Mouse (Mus musculus) MEL (cell line): ENCODE results near the gene Aff1. TPM values are rescaled to one million over a fixed set of nuclear protein-coding genes. Genes with fewer than 3 reads are reported as not detected.

Source experiments
- DNase-seq: peaks from one replicate; pipeline ENCODE4 v3.0.0; 2011; ENCODE audit warnings: low read depth, low spot score
- H3K27ac ChIP-seq: 2 replicates; pipeline ENCODE4 v1.5.1; 2012; ENCODE audit warnings: low read depth, mild to moderate bottlenecking, control low read depth, low read length, moderate library complexity; ENCODE audit not compliant: control insufficient read depth
- H3K27me3 ChIP-seq, 2 experiments: fragments of 150-350 bp in 1 of 2; sonication (generic) in 1 of 2; 2 replicates each; pipeline ENCODE4 v1.6.1; 2012; ENCODE audit warnings: low read length in 2 of 2, mild to moderate bottlenecking in 2 of 2, improper control_type of control experiment in 1 of 2, moderate library complexity in 1 of 2; ENCODE audit not compliant: insufficient read depth in 2 of 2, control insufficient read depth in 1 of 2
- H3K36me3 ChIP-seq, 2 experiments: 2 replicates each; pipeline ENCODE4 v1.6.1; 2012 to 2014; ENCODE audit warnings: low read length in 2 of 2, improper control_type of control experiment in 1 of 2, inconsistent platforms in 1 of 2, mild to moderate bottlenecking in 1 of 2; ENCODE audit not compliant: insufficient read depth in 2 of 2, control insufficient read depth in 1 of 2
- H3K4me1 ChIP-seq, 2 experiments: fragments of 150-350 bp in 1 of 2; sonication (generic) in 1 of 2; 2 replicates each; pipeline ENCODE4 v1.6.1; 2012; ENCODE audit warnings: low read length in 2 of 2, improper control_type of control experiment in 1 of 2, mild to moderate bottlenecking in 1 of 2; ENCODE audit not compliant: insufficient read depth in 2 of 2, control insufficient read depth in 1 of 2
- H3K4me3 ChIP-seq, 2 experiments: fragments of 150-350 bp in 1 of 2; sonication (generic) in 1 of 2; 2 replicates each; pipeline ENCODE4 v1.5.1; 2012; ENCODE audit warnings: low read depth in 2 of 2, low read length in 2 of 2, mild to moderate bottlenecking in 2 of 2, moderate library complexity in 2 of 2, control low read depth in 1 of 2, improper control_type of control experiment in 1 of 2; ENCODE audit not compliant: control insufficient read depth in 1 of 2, insufficient read depth in 1 of 2
- H3K79me2 ChIP-seq: 2 replicates; pipeline ENCODE4 v1.6.1; 2012; ENCODE audit warnings: mild to moderate bottlenecking, low read length, moderate library complexity; ENCODE audit not compliant: control insufficient read depth, poor library complexity, insufficient read depth
- H3K9ac ChIP-seq: 2 replicates; pipeline ENCODE4 v1.6.1; 2012; ENCODE audit warnings: low read depth, mild to moderate bottlenecking, control low read depth, low read length, moderate library complexity; ENCODE audit not compliant: control insufficient read depth, poor library complexity, severe bottlenecking
- H3K9me3 ChIP-seq: fragments of 150-350 bp; sonication (generic); replicated peaks from 2 replicates; pipeline ENCODE4 v1.6.1; 2012; ENCODE audit warnings: mild to moderate bottlenecking, low read length, improper control_type of control experiment, moderate library complexity; ENCODE audit not compliant: insufficient read depth
- BHLHE40 ChIP-seq: IDR thresholded peaks from 2 replicates; pipeline ENCODE4 v1.6.1; 2012; ENCODE audit warnings: low read depth, mild to moderate bottlenecking, inconsistent platforms, low read length, improper control_type of control experiment, borderline replicate concordance
- CHD1 ChIP-seq: IDR thresholded peaks from 2 replicates; pipeline ENCODE4 v1.6.1; 2012; ENCODE audit warnings: low read depth, mild to moderate bottlenecking, inconsistent platforms, low read length, improper control_type of control experiment
- CHD2 ChIP-seq: IDR thresholded peaks from 2 replicates; pipeline ENCODE4 v1.6.1; 2011; ENCODE audit warnings: low read length, improper control_type of control experiment
- CTCF ChIP-seq, 3 experiments: IDR thresholded peaks in 2 of 3; conservative IDR thresholded peaks in 1 of 3; 2 replicates each; pipeline ENCODE4 v1.5.1; 2011 to 2012; ENCODE audit warnings: low read length in 3 of 3, low read depth in 2 of 3, mild to moderate bottlenecking in 2 of 3, improper control_type of control experiment in 1 of 3, inconsistent platforms in 1 of 3, mixed read lengths in 1 of 3, moderate library complexity in 1 of 3; ENCODE audit not compliant: control insufficient read depth in 1 of 3, insufficient read depth in 1 of 3, poor library complexity in 1 of 3, severe bottlenecking in 1 of 3
- E2F4 ChIP-seq: IDR thresholded peaks from 2 replicates; pipeline ENCODE4 v1.6.1; 2011; ENCODE audit warnings: low read depth, low read length, improper control_type of control experiment, borderline replicate concordance
- ELF1 ChIP-seq: IDR thresholded peaks from 2 replicates; pipeline ENCODE4 v1.6.1; 2014; ENCODE audit warnings: low read depth, mild to moderate bottlenecking, inconsistent platforms, low read length, improper control_type of control experiment, moderate library complexity
- GABPA ChIP-seq: IDR thresholded peaks from 2 replicates; pipeline ENCODE4 v1.6.1; 2012; ENCODE audit warnings: low read depth, mild to moderate bottlenecking, inconsistent platforms, low read length, improper control_type of control experiment, moderate library complexity
- GATA1 ChIP-seq: IDR thresholded peaks from 2 replicates; pipeline ENCODE4 v1.6.1; 2011; ENCODE audit warnings: low read depth, low read length, improper control_type of control experiment
- MAX ChIP-seq: IDR thresholded peaks from 2 replicates; pipeline ENCODE4 v1.6.1; 2011; ENCODE audit warnings: low read length, improper control_type of control experiment
- MXI1 ChIP-seq: IDR thresholded peaks from 2 replicates; pipeline ENCODE4 v1.6.1; 2011; ENCODE audit warnings: mild to moderate bottlenecking, low read depth, low read length, improper control_type of control experiment
- NELFE ChIP-seq: IDR thresholded peaks from 2 replicates; pipeline ENCODE4 v1.6.1; 2011; ENCODE audit warnings: low read depth, low read length, improper control_type of control experiment
- NRF1 ChIP-seq: IDR thresholded peaks from 2 replicates; pipeline ENCODE4 v1.6.1; 2014; ENCODE audit warnings: low read depth, mild to moderate bottlenecking, inconsistent platforms, low read length, improper control_type of control experiment, moderate library complexity; ENCODE audit not compliant: poor library complexity, insufficient read depth, severe bottlenecking
- POLR2AphosphoS5 ChIP-seq: IDR thresholded peaks from 2 replicates; pipeline ENCODE4 v1.6.1; 2012; ENCODE audit warnings: low read depth, borderline replicate concordance, mild to moderate bottlenecking, inconsistent platforms, low read length, moderate library complexity, mixed read lengths
- RCOR1 ChIP-seq: IDR thresholded peaks from 2 replicates; pipeline ENCODE4 v1.6.1; 2012; ENCODE audit warnings: low read depth, mild to moderate bottlenecking, inconsistent platforms, low read length, improper control_type of control experiment
- SIN3A ChIP-seq: IDR thresholded peaks from 2 replicates; pipeline ENCODE4 v1.6.1; 2012; ENCODE audit warnings: low read length, improper control_type of control experiment, inconsistent platforms
- TCF12 ChIP-seq: IDR thresholded peaks from 2 replicates; pipeline ENCODE4 v1.6.1; 2014; ENCODE audit warnings: low read depth, mild to moderate bottlenecking, inconsistent platforms, low read length, improper control_type of control experiment, moderate library complexity
- USF1 ChIP-seq: IDR thresholded peaks from 2 replicates; pipeline ENCODE4 v1.6.1; 2014; ENCODE audit warnings: low read depth, mild to moderate bottlenecking, inconsistent platforms, low read length, improper control_type of control experiment, moderate library complexity
- USF2 ChIP-seq, 2 experiments: IDR thresholded peaks; 2 replicates each; pipeline ENCODE4 v1.6.1; 2011 to 2012; ENCODE audit warnings: improper control_type of control experiment in 2 of 2, low read length in 2 of 2, borderline replicate concordance in 1 of 2, inconsistent platforms in 1 of 2, low read depth in 1 of 2, mild to moderate bottlenecking in 1 of 2; ENCODE audit not compliant: insufficient read depth in 1 of 2
- ZC3H11A ChIP-seq: IDR thresholded peaks from 2 replicates; pipeline ENCODE4 v1.6.1; 2012; ENCODE audit warnings: low read depth, mild to moderate bottlenecking, inconsistent platforms, low read length, improper control_type of control experiment
- ZMIZ1 ChIP-seq: IDR thresholded peaks from 2 replicates; pipeline ENCODE4 v1.6.1; 2012; ENCODE audit warnings: low read depth, mild to moderate bottlenecking, inconsistent platforms, low read length, improper control_type of control experiment, moderate library complexity
- ZNF384 ChIP-seq: IDR thresholded peaks from 2 replicates; pipeline ENCODE4 v1.6.1; 2012; ENCODE audit warnings: low read depth, mild to moderate bottlenecking, inconsistent platforms, low read length, improper control_type of control experiment
- polyA plus RNA-seq, 2 experiments: library from polyadenylated mRNA; stranded (reverse) in 1 of 2; unstranded in 1 of 2; fragments of >175 nt in 1 of 2; fragments of >200 nt in 1 of 2; gene quantifications; 2 replicates each; pipeline versions ENCODE4 v1.2.1 to v1.2.4; 2012; ENCODE audit warnings: low replicate concordance in 2 of 2, low read depth in 1 of 2; ENCODE audit not compliant: insufficient read length in 2 of 2, insufficient read depth in 1 of 2, missing spikeins in 1 of 2
- total RNA-seq: library from RNA; depleted of rRNA; stranded (reverse); fragments of 300-350 nt; gene quantifications from 2 replicates; pipeline ENCODE4 v1.2.3, GENCODE M21; 2012

Gene Aff1
- total and polyA plus RNA-seq, 3 experiments = 5.4 to 13.4 TPM; not detected in 1

GRCm38 (mm10) chr5:103848546-103848945, 156.4 kb downstream of the Aff1 start:
- Histone ChIP-seq H3K27ac (no peak overlapping the region), H3K9me3 (no peaks in the 10 kb centered on the region), H3K4me1 (no peaks in the 10 kb centered on the region), H3K36me3 (peaks cover 0 to 11% of the 10 kb centered on the region in 2 experiments; a peak in 2 of 4 replicates), H3K79me2 (no peaks in the 10 kb centered on the region), H3K9ac (no peak overlapping the region), H3K4me3 (no peak overlapping the region), H3K27me3 (no peaks in the 10 kb centered on the region)
- no peak for DNase-seq
- TF ChIP-seq CTCF (IDR thresholded peaks at IDR 0.05 in 2 of 3, conservative IDR thresholded peaks at IDR 0.05 in 1 of 3; ENCODE audit: control insufficient read depth in 1 of 3, insufficient read depth in 1 of 3, low read depth in 2 of 3, low read length in 3 of 3, poor library complexity in 1 of 3, severe bottlenecking in 1 of 3) (no peak), POLR2AphosphoS5 (no peak), NRF1 (no peak)

- no peak overlapping the region for H3K9ac ChIP-seq
- no peaks in the 10 kb centered on the region for H3K27me3 ChIP-seq
- DNase-seq = no peak
- H3K36me3 ChIP-seq = peaks cover 0 to 4% of the 10 kb centered on the region in 2 experiments; a peak in 2 of 4 replicates
- no peak overlapping the region for H3K27ac ChIP-seq
- H3K4me3 ChIP-seq = no peak overlapping the region
- no peaks in the 10 kb centered on the region for H3K9me3 ChIP-seq
- H3K79me2 ChIP-seq = no peaks in the 10 kb centered on the region
- H3K4me1 ChIP-seq = no peaks in the 10 kb centered on the region
- no peak for TF ChIP-seq RCOR1
- no peak for TF ChIP-seq ZNF384
- no peak for TF ChIP-seq GATA1
- TF ChIP-seq BHLHE40 = no peak
- TF ChIP-seq MXI1 = no peak
- no peak for TF ChIP-seq GABPA
- TF ChIP-seq CTCF (IDR thresholded peaks at IDR 0.05 in 2 of 3, conservative IDR thresholded peaks at IDR 0.05 in 1 of 3; ENCODE audit: control insufficient read depth in 1 of 3, insufficient read depth in 1 of 3, low read depth in 2 of 3, low read length in 3 of 3, poor library complexity in 1 of 3, severe bottlenecking in 1 of 3) = no peak
- TF ChIP-seq USF2 (IDR thresholded peaks at IDR 0.05; ENCODE audit: borderline replicate concordance in 1 of 2, insufficient read depth in 1 of 2, low read depth in 1 of 2, low read length in 2 of 2) = no peak
- no peak for TF ChIP-seq CHD1
- no peak for TF ChIP-seq TCF12
- no peak for TF ChIP-seq SIN3A
- no peak for TF ChIP-seq ELF1
- no peak for TF ChIP-seq CHD2
- TF ChIP-seq NELFE = no peak
- TF ChIP-seq NRF1 = no peak
- no peak for TF ChIP-seq E2F4
- no peak for TF ChIP-seq USF1
- no peak for TF ChIP-seq ZMIZ1
- no peak for TF ChIP-seq MAX
- no peak for TF ChIP-seq ZC3H11A
Observed at GRCm38 (mm10) chr5:103852756-103853549, 160.8 kb downstream of the Aff1 start.
